Mouse (Mus musculus) intestine, embryonic 16.5 days (tissue): Measurements from ENCODE around the gene Sort1. TPM values are rescaled to one million over a fixed set of nuclear protein-coding genes. Genes with fewer than 3 reads are reported as not detected.

ENCODE experiments used
- ATAC-seq: fragments of 200-750 bp; cut with Nextera tagmentation; 2 replicates; pipeline ENCODE4 v1.8.0; 2017; ENCODE audit warnings: moderate TSS enrichment, moderate library complexity
- H3K27ac ChIP-seq: fragments of 300-500 bp; sonication (generic); 2 replicates; pipeline ENCODE4 v1.5.1; 2014; ENCODE audit warnings: mild to moderate bottlenecking, low read length
- H3K27me3 ChIP-seq: fragments of 300-500 bp; sonication (generic); replicated peaks from 2 replicates; pipeline ENCODE4 v1.6.1; 2014; ENCODE audit warnings: low read length, control low read depth, mixed read lengths; ENCODE audit not compliant: control insufficient read depth, insufficient read depth
- H3K36me3 ChIP-seq: fragments of 300-500 bp; sonication (generic); 2 replicates; pipeline ENCODE4 v1.6.1; 2014; ENCODE audit warnings: low read length, control low read depth; ENCODE audit not compliant: control insufficient read depth, insufficient read depth
- H3K4me1 ChIP-seq: fragments of 300-500 bp; sonication (generic); 2 replicates; pipeline ENCODE4 v1.6.1; 2014; ENCODE audit warnings: low read length, control low read depth, mixed read lengths; ENCODE audit not compliant: control insufficient read depth, insufficient read depth
- H3K4me2 ChIP-seq: fragments of 300-500 bp; sonication (generic); 2 replicates; pipeline ENCODE4 v1.6.1; 2014; ENCODE audit warnings: low read depth, low read length, control low read depth
- H3K4me3 ChIP-seq: fragments of 300-500 bp; sonication (generic); 2 replicates; pipeline ENCODE4 v1.5.1; 2014; ENCODE audit warnings: mild to moderate bottlenecking, low read length
- H3K9ac ChIP-seq: fragments of 300-500 bp; sonication (generic); 2 replicates; pipeline ENCODE4 v1.6.1; 2014; ENCODE audit warnings: low read depth, low read length
- H3K9me3 ChIP-seq: fragments of 300-500 bp; sonication (generic); 2 replicates; pipeline ENCODE4 v1.6.1; 2016; ENCODE audit warnings: low read length, control low read depth; ENCODE audit not compliant: control insufficient read depth
- WGBS: fragments of 180-500 bp; shearing (Covaris S2); extraction: QIAGEN DNeasy Blood & Tissue Kit; methylation state at CpG from one replicate; pipeline ENCODE4 v1.1.7; 2014; 5-methylcytosine and 5-hydroxymethylcytosine counted together
- polyA plus RNA-seq: library from polyadenylated mRNA; unstranded; fragments of >200 nt; fragmentation: Nextera tagmentation; extraction: Ambion mirVana; gene quantifications from 2 replicates; pipeline ENCODE4 v1.2.1, GENCODE M21; 2015

Sort1 gene
- polyA plus RNA-seq, 1 experiment from 2014 or later, result 3.7 TPM

DNA sequence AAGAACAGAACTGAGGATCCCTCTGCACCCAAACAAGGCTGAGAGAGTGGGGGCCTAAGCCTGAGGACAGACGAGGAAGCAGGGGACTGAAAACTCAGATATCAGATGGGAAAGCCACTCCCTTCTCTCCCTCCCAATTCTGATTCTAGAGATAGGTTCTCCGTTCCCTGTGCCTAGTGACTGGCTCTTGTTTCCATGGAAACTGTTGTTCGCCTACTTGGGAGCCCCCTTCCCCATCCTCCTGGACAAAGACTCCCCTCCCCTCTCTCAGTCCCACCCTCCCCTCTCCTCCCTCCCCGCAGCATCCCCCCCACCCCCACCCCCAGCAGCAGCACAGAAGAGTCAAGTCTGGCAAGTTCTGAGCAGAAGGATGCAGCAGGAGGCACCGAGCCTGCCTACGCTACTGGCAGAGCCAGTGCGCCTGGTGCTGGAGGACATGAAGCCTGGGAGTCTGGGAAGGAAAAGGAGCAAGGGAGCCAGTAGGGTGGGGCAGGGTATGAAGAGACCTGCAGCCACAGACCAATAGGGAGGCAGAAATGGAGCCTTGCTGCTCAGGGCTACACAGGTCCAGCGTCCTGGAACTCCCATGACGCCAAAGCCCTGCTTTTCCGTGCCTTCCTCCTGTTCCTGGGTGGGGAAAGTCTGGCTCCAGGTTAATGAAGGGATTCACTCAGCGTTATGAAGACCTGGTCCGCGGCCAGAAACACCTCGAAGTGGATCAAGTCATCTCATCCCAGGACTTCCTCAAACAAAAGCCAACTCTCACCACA is 121.8 kb downstream of the Sort1 start:
- Histone ChIP-seq H3K36me3 (no peaks in the 10 kb centered on the region), H3K9me3 (no peaks in the 10 kb centered on the region), H3K4me1 (peaks cover 5% of the 10 kb centered on the region; the same call in 1 of the 2 replicates), H3K27me3 (no peaks in the 10 kb centered on the region), H3K4me3 (no peak overlapping the region), H3K27ac (no peak overlapping the region), H3K9ac (no peak overlapping the region), H3K4me2 (no peak overlapping the region)
- WGBS, result 53% methylated on average over 14 of the region's 14 CpGs
- no peak for ATAC-seq

DNA sequence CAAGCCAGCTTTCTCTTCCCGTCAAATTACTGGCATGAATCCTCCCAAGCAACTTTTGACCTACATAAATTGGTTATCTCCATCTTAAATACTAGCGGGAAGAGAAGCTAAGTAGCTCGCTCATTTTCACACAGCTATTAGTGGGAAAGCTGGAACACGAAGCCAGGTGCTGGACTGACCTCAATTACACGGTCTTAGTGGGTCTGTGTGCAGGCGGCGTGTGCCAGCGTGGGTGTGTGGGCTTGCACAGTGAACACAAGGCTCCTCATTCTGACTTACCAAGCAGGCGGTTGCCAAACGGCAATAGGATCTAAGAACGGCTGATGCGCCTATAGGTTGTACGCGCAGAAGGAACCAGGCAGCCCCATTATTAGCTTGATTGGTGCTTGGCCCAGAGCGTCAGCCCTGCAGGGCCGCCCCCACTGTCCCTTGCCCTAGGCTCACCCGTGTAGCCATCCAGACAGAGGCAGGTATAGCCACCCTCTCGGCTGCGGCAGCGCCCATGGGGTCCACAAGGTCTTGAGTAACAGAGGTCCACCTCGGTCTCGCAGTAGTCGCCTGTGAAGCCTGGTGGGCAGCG is 122.5 kb downstream of the Sort1 start:
- Histone ChIP-seq H3K27ac (no peak overlapping the region), H3K9ac (no peak overlapping the region), H3K4me3 (no peak overlapping the region), H3K9me3 (no peaks in the 10 kb centered on the region), H3K27me3 (no peaks in the 10 kb centered on the region), H3K36me3 (no peaks in the 10 kb centered on the region), H3K4me2 (no peak overlapping the region), H3K4me1 (peaks cover 5% of the 10 kb centered on the region)
- ATAC-seq, result no peak
- WGBS, result 87% methylated on average over 24 of the region's 24 CpGs

GRCm38 (mm10) chr3:108408517-108409008 is 124.7 kb downstream of the Sort1 start:
- ATAC-seq, result no peak
- no peak overlapping the region for H3K9ac ChIP-seq
- no peak overlapping the region for H3K27ac ChIP-seq
- no peaks in the 10 kb centered on the region for H3K27me3 ChIP-seq
- peaks cover 4% of the 10 kb centered on the region; the same call in 1 of the 2 replicates for H3K4me1 ChIP-seq
- no peak overlapping the region for H3K4me2 ChIP-seq
- 84% methylated on average over 8 of the region's 8 CpGs for WGBS
- H3K4me3 ChIP-seq, result no peak overlapping the region
- H3K9me3 ChIP-seq, result peaks cover 3% of the 10 kb centered on the region
- H3K36me3 ChIP-seq, result peaks cover 6% of the 10 kb centered on the region

GRCm38 (mm10) chr3:108409656-108410358 is 125.9 kb downstream of the Sort1 start:
- peak overlapping the region; percentile 31; the same call in 1 of the 2 replicates for H3K9ac ChIP-seq
- no peak overlapping the region for H3K27ac ChIP-seq

DNA sequence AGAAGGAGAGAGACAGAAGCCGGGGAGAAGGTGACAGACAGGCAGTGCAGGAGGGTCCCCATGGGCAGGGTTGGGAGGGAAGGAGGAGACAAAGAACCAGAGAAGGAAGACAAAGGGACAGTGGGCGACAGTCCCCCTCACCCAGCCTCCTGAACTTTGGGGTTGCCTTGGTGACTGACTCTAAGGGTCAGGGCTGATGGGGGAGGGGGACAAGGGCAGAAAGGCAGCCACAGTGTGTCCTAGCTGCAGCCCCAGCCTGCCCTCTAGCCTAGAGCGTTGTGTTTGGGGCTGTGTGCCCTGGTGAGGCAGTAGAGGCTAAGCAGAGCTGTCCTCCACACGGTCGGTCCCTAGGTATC is 126.5 kb downstream of the Sort1 start:
- peak overlapping the region; percentile 31; the same call in 1 of the 2 replicates for H3K9ac ChIP-seq
- no peaks in the 10 kb centered on the region for H3K27me3 ChIP-seq
- WGBS, result 41% methylated on average over 5 of the region's 5 CpGs
- no peak overlapping the region for H3K4me2 ChIP-seq
- H3K9me3 ChIP-seq, result peaks cover 12% of the 10 kb centered on the region
- peaks cover 7% of the 10 kb centered on the region for H3K36me3 ChIP-seq
- no peak for ATAC-seq
- peaks cover 4% of the 10 kb centered on the region; the same call in 1 of the 2 replicates for H3K4me1 ChIP-seq
- no peak overlapping the region for H3K27ac ChIP-seq
- H3K4me3 ChIP-seq, result no peak overlapping the region

More at GRCm38 (mm10) chr3:108409656-108410358, 125.9 kb downstream of the Sort1 start:
- Histone ChIP-seq H3K9me3 (peaks cover 12% of the 10 kb centered on the region), H3K36me3 (peaks cover 7% of the 10 kb centered on the region), H3K4me1 (peaks cover 4% of the 10 kb centered on the region; the same call in 1 of the 2 replicates), H3K4me2 (no peak overlapping the region), H3K4me3 (no peak overlapping the region), H3K27me3 (no peaks in the 10 kb centered on the region)
- 52% methylated on average over 8 of the region's 8 CpGs for WGBS
- no peak for ATAC-seq

Other genes starting within 250 kb of the Sort1 start
- 47.9 and 49.2 TPM in 2 replicates for gene Gstm4, start 239.2 kb upstream of the Sort1 start, polyA plus RNA-seq
- 46.9 and 48.9 TPM in 2 replicates for gene Ampd2, start 197.4 kb upstream of the Sort1 start, polyA plus RNA-seq
- gene Gnat2, start 191.3 kb upstream of the Sort1 start, polyA plus RNA-seq, result 1.9 and 2.7 TPM in 2 replicates
- gene Gnai3, start 137.9 kb upstream of the Sort1 start, polyA plus RNA-seq, result 168 and 170 TPM in 2 replicates
- gene Gpr61, start 129.2 kb upstream of the Sort1 start, polyA plus RNA-seq, result 0.11 and 0.13 TPM in 2 replicates
- 2.2 and 2.5 TPM in 2 replicates for gene Amigo1, start 97.7 kb upstream of the Sort1 start, polyA plus RNA-seq
- gene Cyb561d1, start 82.9 kb upstream of the Sort1 start, polyA plus RNA-seq, result 4.2 and 4.7 TPM in 2 replicates
- 9.7 and 10.5 TPM in 2 replicates for gene Atxn7l2, start 73.1 kb upstream of the Sort1 start, polyA plus RNA-seq
- 0.24 and 0.28 TPM in 2 replicates for gene Sypl2, start 57.4 kb upstream of the Sort1 start, polyA plus RNA-seq
- gene Psma5, start 27.2 kb upstream of the Sort1 start, polyA plus RNA-seq, result 249 and 278 TPM in 2 replicates
- not detected in 2 replicates for gene Mybphl, start 80.8 kb downstream of the Sort1 start, polyA plus RNA-seq
- 22.1 and 26.1 TPM in 2 replicates for gene Psrc1, start 99.8 kb downstream of the Sort1 start, polyA plus RNA-seq
- gene Celsr2, start 131.5 kb downstream of the Sort1 start, polyA plus RNA-seq, result 2.6 and 3.0 TPM in 2 replicates
- 166 and 168 TPM in 2 replicates for gene Sars, start 161.1 kb downstream of the Sort1 start, polyA plus RNA-seq